ENCODE assay signal across 10 mouse cellular contexts in the genomic region with DNA sequence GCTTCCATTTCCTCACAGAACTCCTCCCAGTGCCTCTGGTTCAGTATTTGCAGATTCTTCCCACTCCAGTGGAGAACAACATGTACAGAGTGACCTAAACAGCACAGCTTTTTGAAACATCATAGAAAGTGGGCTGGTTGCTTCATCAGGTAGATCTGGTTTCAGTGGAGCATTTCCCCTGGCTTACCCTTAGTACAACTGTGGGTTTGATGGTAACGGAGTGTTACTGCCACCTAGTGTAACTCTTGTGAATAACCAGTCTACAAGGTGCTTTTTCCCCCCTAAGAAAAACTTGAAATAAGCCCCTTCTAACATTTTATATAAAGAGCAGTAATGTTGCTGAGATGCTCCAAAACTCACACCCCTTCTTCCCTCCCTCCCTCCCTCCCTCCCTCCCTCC. TPM values are rescaled to one million over a fixed set of nuclear protein-coding genes. Genes with fewer than 3 reads are reported as not detected.
DNase-seq lines count a peak whose midpoint lies in the region; ATAC-seq and TF ChIP-seq lines count a peak whose summit lies in the region.
"Had no signal": no experiment of that assay in that cellular context is flagged by ENCODE, and none has a peak within 500 bp of the region (broad histone marks: within the 10 kb centered on the region; RNA-seq: fewer than 3 reads in every experiment).

No protein-coding gene starts in this region.

- H3K4me2 ChIP-seq in kidney, postnatal 0 days (ENCODE audit: low read length), result no peak overlapping the region
- H3K4me2 ChIP-seq in neural tube, embryonic 13.5 days, result no peak overlapping the region
- H3K4me2 ChIP-seq in heart, embryonic 11.5 days, result no peak overlapping the region
- H3K4me2 ChIP-seq: embryonic facial prominence, embryonic 13.5 days; stomach, embryonic 15.5 days had no signal

- 5% methylated on average over 1 of the region's 1 CpGs for WGBS in kidney, adult 2 months
- WGBS in kidney, postnatal 0 days, result 4% methylated on average over 1 of the region's 1 CpGs
- 11% methylated on average over 1 of the region's 1 CpGs for WGBS in neural tube, embryonic 13.5 days
- 19% methylated on average over 1 of the region's 1 CpGs for WGBS in heart, embryonic 11.5 days (ENCODE audit: insufficient replicate concordance)

- no peak for TF ChIP-seq POLR2A in kidney, adult 2 months (IDR thresholded peaks at IDR 0.05; ENCODE audit: low read depth, low read length)

- no peak overlapping the region for H3K9ac ChIP-seq in kidney, postnatal 0 days (ENCODE audit: low read depth, low read length)
- no peak overlapping the region for H3K9ac ChIP-seq in neural tube, embryonic 13.5 days
- H3K9ac ChIP-seq in heart, embryonic 11.5 days (ENCODE audit: low read depth, low read length), result no peak overlapping the region
- H3K9ac ChIP-seq: embryonic facial prominence, embryonic 13.5 days; stomach, embryonic 15.5 days had no signal

- H3K4me3 ChIP-seq in kidney, adult 2 months (ENCODE audit: insufficient read depth, low read depth, low read length), result no peak overlapping the region
- H3K4me3 ChIP-seq in E14TG2a.4 (replicated peaks; ENCODE audit: low read length), result no peak overlapping the region
- H3K4me3 ChIP-seq in kidney, postnatal 0 days (replicated peaks; ENCODE audit: low read depth, low read length), result no peak overlapping the region
- H3K4me3 ChIP-seq in neural tube, embryonic 13.5 days, result no peak overlapping the region
- no peak overlapping the region for H3K4me3 ChIP-seq in heart, embryonic 11.5 days (ENCODE audit: low read depth, low read length)
- H3K4me3 ChIP-seq: embryonic facial prominence, embryonic 13.5 days; stomach, embryonic 15.5 days had no signal

- H3K36me3 ChIP-seq in kidney, adult 2 months (ENCODE audit: control insufficient read depth, insufficient read depth, low read length), result no peaks in the 10 kb centered on the region
- no peaks in the 10 kb centered on the region for H3K36me3 ChIP-seq in E14TG2a.4 (ENCODE audit: insufficient read depth, low read length)
- H3K36me3 ChIP-seq in kidney, postnatal 0 days (ENCODE audit: insufficient read depth, low read length), result no peaks in the 10 kb centered on the region
- no peaks in the 10 kb centered on the region for H3K36me3 ChIP-seq in neural tube, embryonic 13.5 days
- H3K36me3 ChIP-seq in heart, embryonic 11.5 days (ENCODE audit: control insufficient read depth, insufficient read depth, low read length), result no peaks in the 10 kb centered on the region
- H3K36me3 ChIP-seq: embryonic facial prominence, embryonic 13.5 days; stomach, embryonic 15.5 days had no signal

- no peaks in the 10 kb centered on the region; the same call in 1 of the 2 replicates for H3K27me3 ChIP-seq in kidney, adult 2 months (replicated peaks; ENCODE audit: control insufficient read depth, insufficient read depth, low read length)
- H3K27me3 ChIP-seq in E14TG2a.4 (ENCODE audit: insufficient read depth, low read length), result no peaks in the 10 kb centered on the region
- no peaks in the 10 kb centered on the region for H3K27me3 ChIP-seq in kidney, postnatal 0 days (ENCODE audit: insufficient read depth, low read length)
- no peaks in the 10 kb centered on the region for H3K27me3 ChIP-seq in neural tube, embryonic 13.5 days
- no peaks in the 10 kb centered on the region for H3K27me3 ChIP-seq in heart, embryonic 11.5 days (ENCODE audit: control insufficient read depth, insufficient read depth, low read length)
- H3K27me3 ChIP-seq: embryonic facial prominence, embryonic 13.5 days; stomach, embryonic 15.5 days had no signal

- peak; percentile 95 for ATAC-seq in common myeloid progenitor, adult 5-6 weeks (replicated peaks; ENCODE audit: low read depth, poor library complexity, severe bottlenecking)
- no peak for ATAC-seq in kidney, postnatal 0 days (replicated peaks; ENCODE audit: low FRiP score, low read depth)
- peak; percentile 65; the same call in 1 of the 2 replicates for ATAC-seq in neural tube, embryonic 13.5 days (ENCODE audit: low read depth)
- ATAC-seq in heart, embryonic 11.5 days (replicated peaks; ENCODE audit: insufficient number of reproducible peaks, low FRiP score, low TSS enrichment), result no peak

- no peaks in the 10 kb centered on the region for H3K4me1 ChIP-seq in kidney, adult 2 months (ENCODE audit: control insufficient read depth, insufficient read depth, low read length)
- no peaks in the 10 kb centered on the region for H3K4me1 ChIP-seq in E14TG2a.4 (replicated peaks; ENCODE audit: low read depth, low read length)
- H3K4me1 ChIP-seq in kidney, postnatal 0 days (replicated peaks; ENCODE audit: insufficient read depth, low read length), result no peaks in the 10 kb centered on the region
- no peaks in the 10 kb centered on the region for H3K4me1 ChIP-seq in neural tube, embryonic 13.5 days (replicated peaks)
- H3K4me1 ChIP-seq in heart, embryonic 11.5 days (ENCODE audit: control insufficient read depth, insufficient read depth, low read length), result no peaks in the 10 kb centered on the region
- H3K4me1 ChIP-seq: embryonic facial prominence, embryonic 13.5 days; stomach, embryonic 15.5 days had no signal

- TF ChIP-seq CTCF in kidney, adult 2 months (conservative IDR thresholded peaks at IDR 0.05; ENCODE audit: insufficient read depth, insufficient read length, low read depth, low read length), result peak; percentile 37; the same call in 1 of the 2 replicates
- peak; percentile 65 for TF ChIP-seq CTCF in E14TG2a.4 (conservative IDR thresholded peaks at IDR 0.05; ENCODE audit: low read length)
- peak; percentile 73 for TF ChIP-seq CTCF in kidney, postnatal 0 days (IDR thresholded peaks at IDR 0.05; ENCODE audit: low read depth)

- no peak overlapping the region for H3K27ac ChIP-seq in kidney, adult 2 months (ENCODE audit: insufficient read depth, low read depth, low read length)
- H3K27ac ChIP-seq in kidney, postnatal 0 days, result no peak overlapping the region
- H3K27ac ChIP-seq in neural tube, embryonic 13.5 days (replicated peaks), result no peak overlapping the region
- H3K27ac ChIP-seq in heart, embryonic 11.5 days (ENCODE audit: low read depth, low read length), result no peak overlapping the region
- H3K27ac ChIP-seq: embryonic facial prominence, embryonic 13.5 days; stomach, embryonic 15.5 days had no signal

- peak; percentile 31 for DNase-seq in kidney, adult 2 months
- DNase-seq in kidney, adult 18-20 months, result no peak
- DNase-seq in kidney, postnatal 0 days (ENCODE audit: low spot score), result peak; percentile 75
- DNase-seq in right cerebral cortex, postnatal 25 days, result no peak

- peaks cover 13% of the 10 kb centered on the region for H3K9me3 ChIP-seq in E14TG2a.4 (ENCODE audit: low read length)
- no peaks in the 10 kb centered on the region for H3K9me3 ChIP-seq in kidney, postnatal 0 days (replicated peaks; ENCODE audit: low read length)
- H3K9me3 ChIP-seq in neural tube, embryonic 13.5 days, result no peaks in the 10 kb centered on the region
- H3K9me3 ChIP-seq in heart, embryonic 11.5 days (replicated peaks; ENCODE audit: control insufficient read depth, low read length), result no peaks in the 10 kb centered on the region
- H3K9me3 ChIP-seq: embryonic facial prominence, embryonic 13.5 days; stomach, embryonic 15.5 days had no signal

RNA-seq across cellular contexts. Expression of a gene that starts 23.3 kb away (rescaled TPM):
- polyA plus RNA-seq in kidney, adult 2 months (2012; rRNA removed), result 22.5 and 22.6 TPM in 2 replicates
- total RNA-seq in common myeloid progenitor, adult 5-6 weeks (2017), result 3.1 and 13.2 TPM in 2 replicates
- polyA plus RNA-seq in kidney, postnatal 0 days (2015; fragmentation: Nextera tagmentation; extraction: Ambion mirVana), result 18.5 and 19.7 TPM in 2 replicates
- polyA plus RNA-seq in neural tube, embryonic 13.5 days (2015; fragmentation: Nextera tagmentation; extraction: Ambion mirVana), result 18.5 and 21.7 TPM in 2 replicates
- polyA plus RNA-seq in heart, embryonic 11.5 days (2014; fragmentation: Nextera tagmentation; extraction: Ambion mirVana), result 15.4 and 17.2 TPM in 2 replicates

RNA-seq across cellular contexts. Expression of a gene that starts 43.1 kb away (rescaled TPM):
- 0.02 TPM in 1 of 2 replicates, not detected in the other for polyA plus RNA-seq in kidney, adult 2 months (2012; rRNA removed)
- not detected in 2 replicates for total RNA-seq in common myeloid progenitor, adult 5-6 weeks (2017)
- 0.05 TPM in 2 replicates for polyA plus RNA-seq in kidney, postnatal 0 days (2015; fragmentation: Nextera tagmentation; extraction: Ambion mirVana)
- 0.11 TPM in 1 of 2 replicates, not detected in the other for polyA plus RNA-seq in neural tube, embryonic 13.5 days (2015; fragmentation: Nextera tagmentation; extraction: Ambion mirVana)
- polyA plus RNA-seq in heart, embryonic 11.5 days (2014; fragmentation: Nextera tagmentation; extraction: Ambion mirVana), result 0.04 TPM in 1 of 2 replicates, not detected in the other
- polyA plus RNA-seq: embryonic facial prominence, embryonic 13.5 days had no signal

RNA-seq across cellular contexts. Expression of a gene that starts 45.7 kb away (rescaled TPM):
- 166 and 167 TPM in 2 replicates for polyA plus RNA-seq in kidney, adult 2 months (2012; rRNA removed)
- total RNA-seq in common myeloid progenitor, adult 5-6 weeks (2017), result 132 and 136 TPM in 2 replicates
- polyA plus RNA-seq in kidney, postnatal 0 days (2015; fragmentation: Nextera tagmentation; extraction: Ambion mirVana), result 232 and 252 TPM in 2 replicates
- polyA plus RNA-seq in neural tube, embryonic 13.5 days (2015; fragmentation: Nextera tagmentation; extraction: Ambion mirVana), result 163 and 172 TPM in 2 replicates
- 157 and 168 TPM in 2 replicates for polyA plus RNA-seq in heart, embryonic 11.5 days (2014; fragmentation: Nextera tagmentation; extraction: Ambion mirVana)

RNA-seq across cellular contexts. Expression of a gene that starts 49.6 kb away (rescaled TPM):
- polyA plus RNA-seq in kidney, adult 2 months (2012; rRNA removed), result 27.8 and 29.6 TPM in 2 replicates
- total RNA-seq in common myeloid progenitor, adult 5-6 weeks (2017), result 68.2 and 85.0 TPM in 2 replicates
- 7.8 and 8.7 TPM in 2 replicates for polyA plus RNA-seq in kidney, postnatal 0 days (2015; fragmentation: Nextera tagmentation; extraction: Ambion mirVana)
- 13.6 and 15.0 TPM in 2 replicates for polyA plus RNA-seq in neural tube, embryonic 13.5 days (2015; fragmentation: Nextera tagmentation; extraction: Ambion mirVana)
- polyA plus RNA-seq in heart, embryonic 11.5 days (2014; fragmentation: Nextera tagmentation; extraction: Ambion mirVana), result 12.8 and 15.0 TPM in 2 replicates

RNA-seq across cellular contexts. Expression of a gene that starts 50.1 kb away (rescaled TPM):
- polyA plus RNA-seq in kidney, adult 2 months (2012; rRNA removed), result not detected in 2 replicates
- not detected in 2 replicates for total RNA-seq in common myeloid progenitor, adult 5-6 weeks (2017)
- not detected in 2 replicates for polyA plus RNA-seq in kidney, postnatal 0 days (2015; fragmentation: Nextera tagmentation; extraction: Ambion mirVana)
- not detected in 2 replicates for polyA plus RNA-seq in neural tube, embryonic 13.5 days (2015; fragmentation: Nextera tagmentation; extraction: Ambion mirVana)
- 0.06 TPM in 1 of 2 replicates, not detected in the other for polyA plus RNA-seq in heart, embryonic 11.5 days (2014; fragmentation: Nextera tagmentation; extraction: Ambion mirVana)
- polyA plus RNA-seq: embryonic facial prominence, embryonic 13.5 days; stomach, embryonic 15.5 days had no signal

Comparison
In these comparisons a context has a peak if more than half of its experiments do, and no peak if none do; other contexts are left out.
1. DNase-seq: peak in kidney, adult 2 months (single experiment) and kidney, postnatal 0 days (single experiment); none in kidney, adult 18-20 months (single experiment) and right cerebral cortex, postnatal 25 days (single experiment).
2. ATAC-seq: peak in common myeloid progenitor, adult 5-6 weeks (single experiment) and neural tube, embryonic 13.5 days (single experiment); none in kidney, postnatal 0 days (single experiment) and heart, embryonic 11.5 days (single experiment).
3. Peak in every context shown above with its lines, with median percentiles within 50 percentile points of each other: CTCF ChIP-seq.